Mouse (Mus musculus) thymus, postnatal 14 days (tissue): Measurements from ENCODE around the gene Gm9913.

Experiments used
- DNase-seq: peaks from one replicate; pipeline ENCODE4 v3.0.0; 2021

Gene Gm9913

GRCm38 (mm10) chr2:125505006-125505745 is at the start of gene Gm9913:
Gene Gm9913 (plus strand): TSS chr2:125505089.
- DNase-seq: no peak

GRCm38 (mm10) chr2:125456059-125456789 is 48.7 kb upstream of the Gm9913 start:
- peak; percentile 30 for DNase-seq

- no peak for DNase-seq
Measured at GRCm38 (mm10) chr2:125459087-125459486, 45.8 kb upstream of the Gm9913 start.

GRCm38 (mm10) chr2:125464036-125464435 is 40.9 kb upstream of the Gm9913 start:
- DNase-seq: no peak

GRCm38 (mm10) chr2:125470553-125471295 is 34.2 kb upstream of the Gm9913 start:
- no peak for DNase-seq

GRCm38 (mm10) chr2:125471721-125472120 is 33.2 kb upstream of the Gm9913 start:
- no peak for DNase-seq

GRCm38 (mm10) chr2:125473228-125473627 is 31.7 kb upstream of the Gm9913 start:
- no peak for DNase-seq

- DNase-seq: no peak
Measured at GRCm38 (mm10) chr2:125474690-125475089, 30.2 kb upstream of the Gm9913 start.

- no peak for DNase-seq
Measured at GRCm38 (mm10) chr2:125476231-125476630, 28.7 kb upstream of the Gm9913 start.

GRCm38 (mm10) chr2:125477367-125477766 is 27.5 kb upstream of the Gm9913 start:
- no peak for DNase-seq

- no peak for DNase-seq
Measured at GRCm38 (mm10) chr2:125478705-125479104, 26.2 kb upstream of the Gm9913 start.

GRCm38 (mm10) chr2:125480057-125480456 is 24.8 kb upstream of the Gm9913 start:
- no peak for DNase-seq

GRCm38 (mm10) chr2:125481116-125481515 is 23.8 kb upstream of the Gm9913 start:
- no peak for DNase-seq

GRCm38 (mm10) chr2:125481531-125482317 is 23.2 kb upstream of the Gm9913 start:
- DNase-seq: no peak

- no peak for DNase-seq
Measured at GRCm38 (mm10) chr2:125484164-125484563, 20.7 kb upstream of the Gm9913 start.

- DNase-seq: no peak
Measured at GRCm38 (mm10) chr2:125484910-125485309, 20.0 kb upstream of the Gm9913 start.

GRCm38 (mm10) chr2:125489979-125490378 is 14.9 kb upstream of the Gm9913 start:
- no peak for DNase-seq

GRCm38 (mm10) chr2:125492050-125492900 is 12.6 kb upstream of the Gm9913 start:
- no peak for DNase-seq

- no peak for DNase-seq
Measured at GRCm38 (mm10) chr2:125494291-125494690, 10.6 kb upstream of the Gm9913 start.

- DNase-seq: no peak
Measured at GRCm38 (mm10) chr2:125494831-125495812, 9.8 kb upstream of the Gm9913 start.
